Mouse (Mus musculus): ENCODE measurements around the gene Arih2.

DNA sequence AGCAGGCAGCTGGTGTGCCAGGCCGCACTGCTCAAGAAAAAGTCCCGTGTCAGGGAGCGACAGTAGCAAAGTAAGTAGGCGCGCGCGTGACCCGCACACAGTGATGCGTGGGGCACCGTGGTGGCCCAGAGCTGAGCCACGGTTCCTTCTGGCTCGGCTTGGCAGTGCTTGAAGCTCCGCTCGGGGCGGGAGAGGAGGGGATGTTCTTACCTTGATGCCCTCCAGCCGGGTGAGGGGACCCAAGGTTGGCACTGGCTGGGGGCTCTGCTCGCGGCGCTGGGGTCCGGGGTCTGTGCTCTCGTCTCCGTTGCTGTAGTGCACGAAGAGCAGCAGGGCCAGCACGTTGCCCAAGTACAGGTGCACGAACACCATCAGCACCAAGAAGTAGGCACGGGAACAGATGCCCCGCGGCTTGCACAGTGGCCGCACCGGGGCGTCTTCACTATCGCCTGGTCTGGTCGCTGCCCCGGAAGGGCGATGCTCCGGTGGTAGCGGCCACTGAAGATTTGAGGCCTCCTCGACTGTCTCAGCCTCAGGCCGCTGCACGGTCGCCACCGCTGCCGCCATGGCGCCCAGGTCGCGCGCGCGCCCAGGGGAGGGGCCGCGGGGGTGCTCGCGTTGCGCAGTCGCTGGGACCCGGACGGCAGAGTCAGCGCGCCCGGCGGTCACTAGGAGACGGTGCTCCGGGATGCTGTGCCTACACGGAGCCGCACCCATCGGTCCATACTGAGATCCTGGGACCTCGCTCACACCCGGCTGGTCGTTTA lies 52.0 kb downstream of the Arih2 start, which contains the start of gene P4htm:
- peak; percentile 24; the same call in 1 of the 2 replicates for TF ChIP-seq CTCF (IDR thresholded peaks at IDR 0.05; ENCODE audit: borderline replicate concordance, extremely low read depth, insufficient read depth, insufficient read length)
- TF ChIP-seq POLR2A (IDR thresholded peaks at IDR 0.05; ENCODE audit: borderline replicate concordance, extremely low read depth, insufficient read depth, insufficient read length, poor library complexity, severe bottlenecking): peak; percentile 79
